In genomic region chr8:11393607-11394006, GRCm38 (mm10) we compare ENCODE assay signal across 10 mouse cellular contexts.
DNase-seq lines count a peak whose midpoint lies in the region; ATAC-seq and TF ChIP-seq lines count a peak whose summit lies in the region.
"Had no signal": no experiment of that assay in that cellular context is flagged by ENCODE, and none has a peak within 500 bp of the region (broad histone marks: within the 10 kb centered on the region; RNA-seq: fewer than 3 reads in every experiment).

No protein-coding gene starts in this region.

- 0 out of 2 replicates have a peak, but pooled peaks have one; percentile 36 for ATAC-seq in forebrain, postnatal 0 days
- ATAC-seq in forebrain, embryonic 16.5 days: no peak; the same call in 1 of the 2 replicates
- peak; percentile 30 for ATAC-seq in lung, embryonic 14.5 days (ENCODE audit: insufficient read depth)
- peak; percentile 58 for ATAC-seq in embryonic facial prominence, embryonic 14.5 days (ENCODE audit: low read depth)
- ATAC-seq in limb, embryonic 14.5 days (ENCODE audit: low FRiP score, low read depth): peak; percentile 28; the same call in 1 of the 2 replicates

- no peak overlapping the region for H3K9ac ChIP-seq in forebrain, postnatal 0 days
- no peak overlapping the region for H3K9ac ChIP-seq in forebrain, embryonic 16.5 days (replicated peaks; ENCODE audit: low read depth, low read length)
- H3K9ac ChIP-seq in lung, embryonic 14.5 days: no peak overlapping the region
- H3K9ac ChIP-seq in embryonic facial prominence, embryonic 14.5 days (ENCODE audit: low read depth, low read length): no peak overlapping the region; the same call in 1 of the 2 replicates
- no peak overlapping the region for H3K9ac ChIP-seq in limb, embryonic 14.5 days (ENCODE audit: low read depth, low read length, severe bottlenecking)
- H3K9ac ChIP-seq: midbrain, embryonic 15.5 days had no signal

- 0 out of 2 replicates have a peak overlapping the region, but pooled peaks have one; percentile 21 for H3K27ac ChIP-seq in forebrain, postnatal 0 days (ENCODE audit: low read depth, low read length)
- no peak overlapping the region for H3K27ac ChIP-seq in forebrain, embryonic 16.5 days (ENCODE audit: low read length)
- peak overlapping the region; percentile 90 for H3K27ac ChIP-seq in lung, embryonic 14.5 days (ENCODE audit: low read depth)
- H3K27ac ChIP-seq in embryonic facial prominence, embryonic 14.5 days (replicated peaks; ENCODE audit: low read depth, low read length): peak overlapping the region; percentile 73
- H3K27ac ChIP-seq in limb, embryonic 14.5 days (replicated peaks; ENCODE audit: low read depth, low read length): peak overlapping the region; percentile 39; the same call in 1 of the 2 replicates
- H3K27ac ChIP-seq: midbrain, embryonic 15.5 days had no signal

- 26% methylated on average over 8 of the region's 8 CpGs for WGBS in forebrain, postnatal 0 days
- WGBS in forebrain, embryonic 16.5 days: 35% methylated on average over 8 of the region's 8 CpGs
- WGBS in lung, embryonic 14.5 days: 17% methylated on average over 8 of the region's 8 CpGs
- WGBS in embryonic facial prominence, embryonic 14.5 days: 18% methylated on average over 8 of the region's 8 CpGs
- WGBS in limb, embryonic 14.5 days: 21% methylated on average over 8 of the region's 8 CpGs

- no peak overlapping the region for H3K4me3 ChIP-seq in forebrain, postnatal 0 days (ENCODE audit: low read depth, low read length)
- no peak overlapping the region for H3K4me3 ChIP-seq in forebrain, embryonic 16.5 days (replicated peaks; ENCODE audit: low read length)
- H3K4me3 ChIP-seq in lung, embryonic 14.5 days (ENCODE audit: low read depth, low read length): no peak overlapping the region
- H3K4me3 ChIP-seq in embryonic facial prominence, embryonic 14.5 days (ENCODE audit: low read depth, low read length): no peak overlapping the region
- H3K4me3 ChIP-seq in limb, embryonic 14.5 days (replicated peaks; ENCODE audit: low read length): no peak overlapping the region
- H3K4me3 ChIP-seq: midbrain, embryonic 15.5 days had no signal

- no peaks in the 10 kb centered on the region; the same call in 1 of the 2 replicates for H3K4me1 ChIP-seq in forebrain, postnatal 0 days (ENCODE audit: insufficient read depth)
- peaks cover 7% of the 10 kb centered on the region; the same call in 1 of the 2 replicates for H3K4me1 ChIP-seq in forebrain, embryonic 16.5 days (replicated peaks; ENCODE audit: control insufficient read depth, insufficient read depth, low read length)
- H3K4me1 ChIP-seq in lung, embryonic 14.5 days (ENCODE audit: insufficient read depth): peaks cover 17% of the 10 kb centered on the region
- peaks cover 13% of the 10 kb centered on the region; the same call in 1 of the 2 replicates for H3K4me1 ChIP-seq in embryonic facial prominence, embryonic 14.5 days (ENCODE audit: control insufficient read depth, insufficient read depth, low read length)
- H3K4me1 ChIP-seq in limb, embryonic 14.5 days (ENCODE audit: control insufficient read depth, insufficient read depth, low read length): peaks cover 17% of the 10 kb centered on the region
- H3K4me1 ChIP-seq: midbrain, embryonic 15.5 days had no signal

- no peaks in the 10 kb centered on the region for H3K27me3 ChIP-seq in forebrain, postnatal 0 days (ENCODE audit: insufficient read depth, low read length)
- H3K27me3 ChIP-seq in forebrain, embryonic 16.5 days (replicated peaks; ENCODE audit: control insufficient read depth, insufficient read depth, low read length): no peaks in the 10 kb centered on the region
- no peaks in the 10 kb centered on the region for H3K27me3 ChIP-seq in lung, embryonic 14.5 days (ENCODE audit: insufficient read depth, low read length)
- no peaks in the 10 kb centered on the region for H3K27me3 ChIP-seq in embryonic facial prominence, embryonic 14.5 days (replicated peaks; ENCODE audit: control insufficient read depth, insufficient read depth, low read length)
- H3K27me3 ChIP-seq in limb, embryonic 14.5 days (ENCODE audit: control insufficient read depth, insufficient read depth, low read length): no peaks in the 10 kb centered on the region
- H3K27me3 ChIP-seq: midbrain, embryonic 15.5 days had no signal

- no peak for TF ChIP-seq CTCF in forebrain, postnatal 0 days (IDR thresholded peaks at IDR 0.05; ENCODE audit: low read depth)
- no peak for TF ChIP-seq CTCF in lung, embryonic 14.5 days (IDR thresholded peaks at IDR 0.05; ENCODE audit: low read depth)

- no peak for DNase-seq in forebrain, postnatal 0 days
- peak; percentile 65 for DNase-seq in lung, embryonic 14.5 days
- DNase-seq in lung, adult 18-20 months: no peak
- DNase-seq in embryonic facial prominence, embryonic 14.5 days (ENCODE audit: low spot score): peak; percentile 69
- peak; percentile 51 for DNase-seq in limb, embryonic 14.5 days (ENCODE audit: low spot score)
- no peak for DNase-seq in urinary bladder, postnatal 36 days (ENCODE audit: low spot score in 2 of 2)
- DNase-seq in cerebellum, adult 11 months: no peak
- DNase-seq: cerebellum, postnatal 36 days had no signal

- no peak for TF ChIP-seq POLR2A in limb, embryonic 14.5 days (IDR thresholded peaks at IDR 0.05; ENCODE audit: borderline replicate concordance, extremely low read depth, insufficient read depth, insufficient read length)

- H3K36me3 ChIP-seq in forebrain, postnatal 0 days (ENCODE audit: insufficient read depth): no peaks in the 10 kb centered on the region
- no peaks in the 10 kb centered on the region for H3K36me3 ChIP-seq in forebrain, embryonic 16.5 days (ENCODE audit: control insufficient read depth, insufficient read depth)
- H3K36me3 ChIP-seq in lung, embryonic 14.5 days (ENCODE audit: insufficient read depth): no peaks in the 10 kb centered on the region; the same call in 1 of the 2 replicates
- no peaks in the 10 kb centered on the region for H3K36me3 ChIP-seq in embryonic facial prominence, embryonic 14.5 days (ENCODE audit: control insufficient read depth, insufficient read depth, low read length)
- 0 out of 2 replicates have a peak, but pooled peaks cover 2% of the 10 kb centered on the region for H3K36me3 ChIP-seq in limb, embryonic 14.5 days (ENCODE audit: control insufficient read depth, insufficient read depth, low read length)
- H3K36me3 ChIP-seq: midbrain, embryonic 15.5 days had no signal

- H3K9me3 ChIP-seq in forebrain, postnatal 0 days (ENCODE audit: low read length): no peaks in the 10 kb centered on the region
- H3K9me3 ChIP-seq in forebrain, embryonic 16.5 days (ENCODE audit: control insufficient read depth, low read length): no peaks in the 10 kb centered on the region
- no peaks in the 10 kb centered on the region; the same call in 1 of the 2 replicates for H3K9me3 ChIP-seq in lung, embryonic 14.5 days (ENCODE audit: low read depth, low read length)
- H3K9me3 ChIP-seq in embryonic facial prominence, embryonic 14.5 days (ENCODE audit: control insufficient read depth, low read length): no peaks in the 10 kb centered on the region
- H3K9me3 ChIP-seq in limb, embryonic 14.5 days (ENCODE audit: control insufficient read depth, low read length): 0 out of 2 replicates have a peak, but pooled peaks cover 5% of the 10 kb centered on the region
- H3K9me3 ChIP-seq: midbrain, embryonic 15.5 days had no signal

- H3K4me2 ChIP-seq in forebrain, postnatal 0 days (ENCODE audit: low read depth): no peak overlapping the region
- H3K4me2 ChIP-seq in forebrain, embryonic 16.5 days (ENCODE audit: low read length): no peak overlapping the region
- H3K4me2 ChIP-seq in lung, embryonic 14.5 days: peak overlapping the region; percentile 19; the same call in 1 of the 2 replicates
- no peak overlapping the region for H3K4me2 ChIP-seq in embryonic facial prominence, embryonic 14.5 days (ENCODE audit: low read depth, low read length)
- H3K4me2 ChIP-seq in limb, embryonic 14.5 days (replicated peaks; ENCODE audit: low read depth, low read length, severe bottlenecking): no peak overlapping the region
- H3K4me2 ChIP-seq: midbrain, embryonic 15.5 days had no signal

Comparison
In these comparisons a context has a peak if more than half of its experiments do, and no peak if none do; other contexts are left out.
1. DNase-seq: peak in lung, embryonic 14.5 days (single experiment), embryonic facial prominence, embryonic 14.5 days (single experiment) and limb, embryonic 14.5 days (single experiment); none in forebrain, postnatal 0 days (single experiment), lung, adult 18-20 months (0 of 2), urinary bladder, postnatal 36 days (0 of 2) and cerebellum, adult 11 months (single experiment).